9 mouse cellular contexts compared by ENCODE assay signal in genomic region chrX:7645349-7645748, GRCm38 (mm10). TPM values are rescaled to one million over a fixed set of nuclear protein-coding genes. Genes with fewer than 3 reads are reported as not detected.
A peak's percentile ranks its signal among the peaks of the same experiment; 100 is the strongest.
DNase-seq lines count a peak whose midpoint lies in the region; ATAC-seq and TF ChIP-seq lines count a peak whose summit lies in the region.
"Had no signal": no experiment of that assay in that cellular context is flagged by ENCODE, and none has a peak within 500 bp of the region (broad histone marks: within the 10 kb centered on the region; RNA-seq: fewer than 3 reads in every experiment).

No protein-coding gene starts in this region.

- WGBS in kidney, embryonic 16.5 days, result 18% methylated on average over 5 of the region's 5 CpGs
- WGBS in hindbrain, postnatal 0 days, result 16% methylated on average over 5 of the region's 5 CpGs

- intact Hi-C loops in left cerebral cortex, postnatal 4 days (cut with DNase I), result loop anchor here (10.0 kb wide), 2 partner anchors 171 to 221 kb away; no protein-coding TSS in a partner anchor

- TF ChIP-seq CTCF in hindbrain, postnatal 0 days (IDR thresholded peaks at IDR 0.05; ENCODE audit: low read depth), result peak; percentile 67

- H3K4me2 ChIP-seq in kidney, embryonic 16.5 days (replicated peaks; ENCODE audit: low read depth, low read length), result no peak overlapping the region
- H3K4me2 ChIP-seq in hindbrain, postnatal 0 days (ENCODE audit: low read depth, low read length), result no peak overlapping the region
- H3K4me2 ChIP-seq: embryonic facial prominence, embryonic 13.5 days had no signal

- H3K27ac ChIP-seq in kidney, embryonic 16.5 days (ENCODE audit: low read length), result no peak overlapping the region
- H3K27ac ChIP-seq in hindbrain, postnatal 0 days, result no peak overlapping the region
- H3K27ac ChIP-seq: embryonic facial prominence, embryonic 13.5 days had no signal

- H3K4me1 ChIP-seq in kidney, embryonic 16.5 days (ENCODE audit: insufficient read depth, low read length), result no peaks in the 10 kb centered on the region
- H3K4me1 ChIP-seq in hindbrain, postnatal 0 days (ENCODE audit: insufficient read depth, low read length), result no peaks in the 10 kb centered on the region
- H3K4me1 ChIP-seq: embryonic facial prominence, embryonic 13.5 days had no signal

- no peak overlapping the region for H3K9ac ChIP-seq in kidney, embryonic 16.5 days (replicated peaks; ENCODE audit: low read length)
- H3K9ac ChIP-seq in hindbrain, postnatal 0 days (replicated peaks; ENCODE audit: low read length), result no peak overlapping the region
- H3K9ac ChIP-seq: embryonic facial prominence, embryonic 13.5 days had no signal

- no peak for ATAC-seq in kidney, embryonic 16.5 days (ENCODE audit: low FRiP score, low TSS enrichment)
- no peak for ATAC-seq in hindbrain, postnatal 0 days

- no peaks in the 10 kb centered on the region for H3K9me3 ChIP-seq in kidney, embryonic 16.5 days (ENCODE audit: low read length)
- H3K9me3 ChIP-seq in hindbrain, postnatal 0 days (ENCODE audit: low read length), result no peaks in the 10 kb centered on the region
- H3K9me3 ChIP-seq: embryonic facial prominence, embryonic 13.5 days had no signal

- H3K36me3 ChIP-seq in kidney, embryonic 16.5 days (ENCODE audit: insufficient read depth, low read length), result no peaks in the 10 kb centered on the region
- no peaks in the 10 kb centered on the region for H3K36me3 ChIP-seq in hindbrain, postnatal 0 days (ENCODE audit: insufficient read depth, low read length)
- H3K36me3 ChIP-seq: embryonic facial prominence, embryonic 13.5 days had no signal

- H3K4me3 ChIP-seq in kidney, embryonic 16.5 days (ENCODE audit: low read length), result no peak overlapping the region
- H3K4me3 ChIP-seq in hindbrain, postnatal 0 days (ENCODE audit: low read length), result no peak overlapping the region
- H3K4me3 ChIP-seq: embryonic facial prominence, embryonic 13.5 days had no signal

- no peaks in the 10 kb centered on the region; the same call in 1 of the 2 replicates for H3K27me3 ChIP-seq in kidney, embryonic 16.5 days (ENCODE audit: insufficient read depth, low read length)
- no peaks in the 10 kb centered on the region for H3K27me3 ChIP-seq in hindbrain, postnatal 0 days (ENCODE audit: insufficient read depth, low read length)

- peak; percentile 80 for DNase-seq in kidney, adult 11 months
- peak; percentile 73 to 75 for DNase-seq in adrenal gland, adult 18-20 months (ENCODE audit: low spot score in 2 of 2)
- peak; percentile 76 for DNase-seq in embryo, embryonic 11 days
- peak; percentile 84 for DNase-seq in hindbrain, postnatal 0 days (ENCODE audit: low spot score)
- DNase-seq in left cerebral cortex, postnatal 4 days, result peak; percentile 82
- peak; percentile 82 for DNase-seq in retina, postnatal 1 day
- peak; percentile 62 for DNase-seq in urinary bladder, adult 18-20 months (ENCODE audit: low spot score in 2 of 2)

RNA-seq across cellular contexts. Expression of gene Syp, which starts 7.1 kb away (rescaled TPM):
- polyA plus RNA-seq in kidney, embryonic 16.5 days (2015; fragmentation: Nextera tagmentation; extraction: Ambion mirVana), result 3.1 and 3.6 TPM in 2 replicates
- 10 to 100 TPM; 46.1 to 70.5 TPM for total RNA-seq in adrenal gland, adult 18-20 months (2021)
- total RNA-seq in hindbrain, postnatal 0 days (2014; rRNA removed), result 500 and 512 TPM in 2 replicates
- polyA plus RNA-seq in hindbrain, postnatal 0 days (2015; fragmentation: Nextera tagmentation; extraction: Ambion mirVana), result 320 and 325 TPM in 2 replicates
- 100 to 1,000 TPM; 573 to 717 TPM for total RNA-seq in left cerebral cortex, postnatal 4 days (2021)

RNA-seq across cellular contexts. Expression of gene Prickle3, which starts 11.7 kb away (rescaled TPM):
- 14.1 and 14.7 TPM in 2 replicates for polyA plus RNA-seq in kidney, embryonic 16.5 days (2015; fragmentation: Nextera tagmentation; extraction: Ambion mirVana)
- 10 to 100 TPM in 1 of 2 experiments, 1 to 10 TPM in 1; 8.8 to 11.7 TPM for total RNA-seq in adrenal gland, adult 18-20 months (2021)
- 1.6 and 1.8 TPM in 2 replicates for total RNA-seq in hindbrain, postnatal 0 days (2014; rRNA removed)
- 1.1 and 1.6 TPM in 2 replicates for polyA plus RNA-seq in hindbrain, postnatal 0 days (2015; fragmentation: Nextera tagmentation; extraction: Ambion mirVana)
- total RNA-seq in left cerebral cortex, postnatal 4 days (2021), result 1 to 10 TPM; 1.4 to 1.9 TPM

RNA-seq across cellular contexts. Expression of gene Plp2, which starts 25.8 kb away (rescaled TPM):
- 170 and 179 TPM in 2 replicates for polyA plus RNA-seq in kidney, embryonic 16.5 days (2015; fragmentation: Nextera tagmentation; extraction: Ambion mirVana)
- total RNA-seq in adrenal gland, adult 18-20 months (2021), result 10 to 100 TPM; 54.4 to 68.4 TPM
- 12.9 and 27.7 TPM in 2 replicates for total RNA-seq in hindbrain, postnatal 0 days (2014; rRNA removed)
- polyA plus RNA-seq in hindbrain, postnatal 0 days (2015; fragmentation: Nextera tagmentation; extraction: Ambion mirVana), result 25.2 and 26.5 TPM in 2 replicates
- total RNA-seq in left cerebral cortex, postnatal 4 days (2021), result 10 to 100 TPM; 19.3 to 26.5 TPM

RNA-seq across cellular contexts. Expression of gene Magix, which starts 35.7 kb away (rescaled TPM):
- 0.91 and 1.4 TPM in 2 replicates for polyA plus RNA-seq in kidney, embryonic 16.5 days (2015; fragmentation: Nextera tagmentation; extraction: Ambion mirVana)
- under 1 TPM; 0.46 to 0.64 TPM for total RNA-seq in adrenal gland, adult 18-20 months (2021)
- 4.2 TPM in 1 of 2 replicates, not detected in the other for total RNA-seq in hindbrain, postnatal 0 days (2014; rRNA removed)
- 0.18 and 0.29 TPM in 2 replicates for polyA plus RNA-seq in hindbrain, postnatal 0 days (2015; fragmentation: Nextera tagmentation; extraction: Ambion mirVana)
- under 1 TPM; 0.22 to 0.38 TPM for total RNA-seq in left cerebral cortex, postnatal 4 days (2021)
- polyA plus RNA-seq: embryonic facial prominence, embryonic 13.5 days had no signal

RNA-seq across cellular contexts. Expression of gene Cacna1f, which starts 38.5 kb away (rescaled TPM):
- 0.04 and 0.09 TPM in 2 replicates for polyA plus RNA-seq in kidney, embryonic 16.5 days (2015; fragmentation: Nextera tagmentation; extraction: Ambion mirVana)
- not detected for total RNA-seq in adrenal gland, adult 18-20 months (2021)
- 0.10 TPM in 1 of 2 replicates, not detected in the other for total RNA-seq in hindbrain, postnatal 0 days (2014; rRNA removed)
- 0.11 and 0.33 TPM in 2 replicates for polyA plus RNA-seq in hindbrain, postnatal 0 days (2015; fragmentation: Nextera tagmentation; extraction: Ambion mirVana)
- total RNA-seq in left cerebral cortex, postnatal 4 days (2021), result under 1 TPM in 1 of 2 experiments, not detected in 1; 0.22 TPM
- polyA plus RNA-seq: embryonic facial prominence, embryonic 13.5 days had no signal
